Mouse (Mus musculus) spleen, embryonic (tissue): Measurements from ENCODE around the gene Pbx4.

Experiments used
- CTCF ChIA-PET: fragments of 350-600 bp; sonication (Branson Sonifier 250); formaldehyde crosslinking; loops from one replicate; lab custom pipeline; 2022; lab: Charles Lee

Pbx4 gene

DNA sequence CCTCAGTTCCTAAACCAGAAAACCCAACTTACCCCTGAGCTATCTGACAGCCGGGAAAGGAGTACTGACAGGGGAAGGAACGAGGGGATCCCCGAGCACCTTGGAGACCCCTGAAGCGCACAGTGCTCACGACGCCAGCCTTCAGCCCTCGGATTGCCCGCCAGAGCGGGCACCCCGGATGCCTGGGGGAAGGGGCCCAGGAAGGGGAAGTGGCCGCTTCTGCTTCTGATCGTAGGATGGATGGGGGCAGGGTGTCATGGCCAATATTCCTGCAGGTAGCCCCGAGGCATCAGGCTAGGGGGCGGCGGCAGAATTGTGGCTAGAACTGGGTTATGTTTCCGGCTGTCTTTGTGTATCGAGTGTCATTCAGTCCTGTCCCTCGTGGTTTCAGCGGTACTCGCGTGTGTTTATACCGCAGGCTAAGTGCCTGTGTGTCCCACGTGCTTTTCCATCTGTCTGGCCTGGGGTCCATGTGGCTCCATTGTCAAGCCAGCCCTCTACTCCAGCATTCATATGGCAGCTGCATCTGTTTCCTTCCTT is 23.4 kb upstream of the Pbx4 start:
- CTCF ChIA-PET: interaction anchor here (0.6 to 1.2 kb wide), 3 partner anchors 10 to 94 kb away, joined by 3 read pairs; partner anchors contain the start of gene Gm20422

DNA sequence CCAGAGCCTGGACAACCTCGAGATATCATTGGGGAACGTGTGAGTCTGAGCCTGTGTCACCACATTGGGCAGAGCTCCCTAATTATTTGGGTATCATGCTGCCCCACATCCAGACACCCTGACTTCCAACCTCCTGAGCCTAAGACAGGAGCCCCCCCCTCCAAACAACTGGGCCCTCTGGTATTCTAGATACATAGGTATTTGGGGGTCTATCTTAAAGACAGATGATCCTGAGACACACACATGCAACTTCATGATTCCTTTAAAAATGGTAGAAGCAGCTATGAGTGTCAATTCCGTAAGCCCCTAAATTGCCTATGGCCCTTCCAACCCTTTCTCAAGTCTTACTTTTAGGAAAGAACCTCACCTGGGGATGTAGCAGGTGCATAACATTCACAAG is 22.5 kb upstream of the Pbx4 start:
- CTCF ChIA-PET: interaction anchor here (0.5 to 1.2 kb wide), 3 partner anchors 52 to 95 kb away, joined by 3 read pairs; no protein-coding TSS in a partner anchor

DNA sequence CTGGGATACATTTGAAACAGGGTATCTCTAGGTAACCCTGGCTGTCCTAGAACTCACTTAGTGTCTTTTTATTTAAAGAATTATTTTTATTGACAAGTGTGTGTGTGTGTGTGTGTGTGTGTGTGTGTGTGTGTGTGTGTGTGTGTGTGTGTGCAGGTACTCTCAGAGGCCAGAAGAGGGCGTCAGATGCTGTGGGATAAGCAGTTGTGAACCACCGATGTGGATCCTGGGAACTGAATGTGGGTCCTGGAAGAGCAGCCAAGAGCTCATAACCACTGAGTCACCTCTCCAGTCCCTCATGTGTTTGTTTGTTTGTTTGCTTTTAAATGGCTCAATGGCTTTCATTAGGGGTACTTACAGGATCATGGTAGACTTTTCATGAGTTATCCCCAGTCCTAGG is 17.4 kb upstream of the Pbx4 start:
- CTCF ChIA-PET: no interaction called here

DNA sequence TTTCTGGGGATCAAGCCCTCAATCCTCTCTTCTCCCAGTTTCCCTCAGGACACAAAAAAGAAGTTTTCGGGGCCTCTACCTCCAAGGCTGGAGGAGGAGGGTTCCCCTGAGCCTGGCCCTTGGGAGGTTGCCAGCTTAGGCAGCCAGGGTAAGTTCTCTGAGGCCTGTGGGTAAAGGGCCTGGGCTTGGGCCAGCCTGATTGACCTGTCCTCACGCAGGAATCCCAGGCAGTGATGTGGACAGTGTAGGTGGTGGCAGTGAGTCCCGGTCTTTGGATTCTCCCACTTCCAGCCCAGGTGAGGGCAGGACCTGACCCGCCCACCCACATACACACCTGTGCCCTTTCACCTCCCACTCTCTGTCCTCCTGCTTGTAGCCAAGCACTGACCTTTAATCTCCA is 16.9 kb upstream of the Pbx4 start:
- CTCF ChIA-PET: no interaction called here

DNA sequence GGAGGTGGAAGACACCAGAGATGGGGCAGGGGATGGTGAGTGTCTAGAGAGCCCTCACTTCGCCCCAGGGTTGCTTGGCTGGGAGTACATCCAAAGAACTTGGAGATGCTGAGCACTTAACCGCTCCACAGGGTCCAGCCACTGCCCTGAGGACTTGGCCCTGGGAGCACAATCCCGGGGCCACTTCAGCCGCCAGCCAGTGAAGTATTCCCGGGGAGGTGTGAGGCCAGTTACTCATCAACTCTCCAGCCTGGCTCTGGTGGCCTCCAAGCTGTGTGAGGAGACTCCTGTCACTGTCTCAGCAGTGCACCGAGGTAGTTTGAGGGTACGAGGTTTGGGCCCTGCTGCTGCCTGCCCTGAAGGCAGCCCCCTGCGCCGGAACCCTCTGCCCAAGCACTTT is 11.8 kb upstream of the Pbx4 start:
- CTCF ChIA-PET: interaction anchor here (0.5 kb wide), 1 partner anchor 683 kb away, joined by 7 read pairs; no protein-coding TSS in a partner anchor

DNA sequence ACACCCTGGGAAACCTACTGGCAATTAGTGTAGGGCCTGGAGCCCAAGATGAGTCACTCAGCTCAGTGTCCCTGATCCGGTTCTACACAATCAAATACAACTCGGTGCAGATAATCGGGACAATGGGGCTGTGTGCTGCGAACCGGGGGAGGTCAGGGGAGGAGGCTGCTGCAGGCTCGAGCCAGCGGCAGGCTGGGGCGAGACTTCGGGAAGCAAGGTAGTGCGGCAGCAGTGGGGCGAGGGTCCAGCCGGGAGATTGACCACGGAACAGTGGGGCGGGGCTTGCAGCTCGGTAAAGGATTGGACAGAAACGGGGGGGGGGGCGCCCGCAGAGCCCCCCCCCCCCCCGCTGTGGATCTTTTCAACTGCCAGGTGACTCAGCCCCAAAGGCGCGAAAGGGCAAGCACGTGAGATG is 10.3 kb upstream of the Pbx4 start:
- CTCF ChIA-PET: no interaction called here

DNA sequence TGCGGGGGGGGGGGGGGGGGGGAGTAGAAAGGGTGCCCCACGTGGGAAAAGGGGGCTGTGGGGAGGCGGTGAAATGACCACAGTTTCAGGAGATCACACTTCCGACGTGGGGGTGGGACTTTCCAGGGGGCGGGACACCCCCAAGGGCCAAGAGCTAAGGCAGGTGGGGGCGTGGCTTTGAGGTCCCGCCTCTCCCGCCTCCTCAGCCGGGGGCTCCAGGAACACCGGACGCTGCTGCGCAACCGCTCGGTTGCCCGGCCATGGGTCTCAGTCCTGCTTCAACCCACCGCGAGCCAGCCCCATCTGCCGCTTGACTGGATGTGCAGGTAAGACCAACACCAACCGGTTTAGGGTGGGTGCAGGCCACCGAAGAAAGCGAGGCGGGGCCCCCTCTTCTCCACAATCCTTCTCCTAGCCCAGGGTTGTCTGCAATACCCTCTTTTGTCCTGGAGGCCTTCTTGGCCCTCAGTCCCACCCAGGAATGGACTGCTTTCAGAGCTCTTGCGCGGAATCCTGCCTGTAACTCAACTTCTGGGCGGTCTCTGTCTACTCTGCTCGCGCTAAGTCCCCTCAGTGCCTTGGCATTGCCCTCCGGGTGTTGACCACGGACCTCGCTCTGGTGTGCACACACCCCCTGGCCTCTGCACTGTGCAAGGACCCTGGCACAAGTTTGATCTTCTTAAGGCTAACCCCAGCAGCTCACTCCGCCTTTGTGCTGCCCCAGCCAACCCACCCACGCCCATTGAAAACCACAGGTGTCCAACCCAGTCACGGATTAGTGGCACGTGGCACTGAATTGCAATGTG is 9.7 kb upstream of the Pbx4 start, which contains the start of gene Lpar2:
TSS of gene Lpar2 (plus strand) at position 44 of the 806 bp plus-strand sequence.
- CTCF ChIA-PET: no interaction called here

DNA sequence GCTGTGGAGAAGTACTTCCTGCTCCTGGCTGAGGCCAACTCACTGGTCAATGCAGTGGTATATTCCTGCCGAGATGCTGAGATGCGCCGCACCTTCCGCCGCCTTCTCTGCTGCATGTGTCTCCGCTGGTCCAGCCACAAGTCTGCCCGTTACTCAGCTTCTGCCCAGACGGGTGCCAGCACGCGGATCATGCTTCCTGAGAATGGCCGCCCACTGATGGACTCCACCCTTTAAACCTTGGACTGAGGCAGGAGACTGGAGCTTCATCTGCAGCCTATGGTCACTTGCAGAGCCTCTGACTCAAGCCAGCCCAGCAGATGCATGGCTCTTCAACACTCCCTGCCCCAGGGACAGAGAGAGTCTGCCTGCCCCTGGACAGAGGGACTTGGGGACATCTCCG is 5.9 kb upstream of the Pbx4 start:
- CTCF ChIA-PET: no interaction called here

DNA sequence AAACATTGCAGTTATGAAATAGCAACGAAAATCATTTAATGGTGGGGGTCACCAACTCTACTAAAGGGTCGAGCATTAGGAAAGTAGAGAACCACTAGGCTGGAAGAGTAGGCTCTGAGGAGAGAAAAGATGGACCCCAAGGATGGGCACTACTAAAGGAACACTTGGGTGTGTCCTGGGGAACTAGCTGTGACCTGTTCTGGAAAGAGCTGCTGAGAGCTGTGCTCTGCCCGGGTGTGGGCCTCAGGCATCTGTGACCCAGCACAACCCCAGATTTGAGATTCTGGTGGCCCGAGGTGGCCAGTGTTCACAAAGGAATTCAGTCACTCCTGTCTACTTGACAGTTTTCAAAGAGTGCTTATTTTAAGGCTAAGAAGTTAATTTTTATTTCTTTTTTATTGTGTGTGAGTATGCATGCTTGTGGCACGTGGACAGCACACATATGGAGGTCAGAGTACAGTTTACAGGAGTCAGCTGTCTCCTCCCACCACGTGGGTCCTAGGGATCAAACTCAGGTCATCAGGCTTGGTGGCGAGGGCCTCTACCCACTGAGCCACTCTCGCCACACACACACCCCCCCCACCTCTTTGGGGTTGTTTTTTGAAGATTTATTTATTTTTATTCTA is 4.9 kb downstream of the Pbx4 start:
- CTCF ChIA-PET: no interaction called here

DNA sequence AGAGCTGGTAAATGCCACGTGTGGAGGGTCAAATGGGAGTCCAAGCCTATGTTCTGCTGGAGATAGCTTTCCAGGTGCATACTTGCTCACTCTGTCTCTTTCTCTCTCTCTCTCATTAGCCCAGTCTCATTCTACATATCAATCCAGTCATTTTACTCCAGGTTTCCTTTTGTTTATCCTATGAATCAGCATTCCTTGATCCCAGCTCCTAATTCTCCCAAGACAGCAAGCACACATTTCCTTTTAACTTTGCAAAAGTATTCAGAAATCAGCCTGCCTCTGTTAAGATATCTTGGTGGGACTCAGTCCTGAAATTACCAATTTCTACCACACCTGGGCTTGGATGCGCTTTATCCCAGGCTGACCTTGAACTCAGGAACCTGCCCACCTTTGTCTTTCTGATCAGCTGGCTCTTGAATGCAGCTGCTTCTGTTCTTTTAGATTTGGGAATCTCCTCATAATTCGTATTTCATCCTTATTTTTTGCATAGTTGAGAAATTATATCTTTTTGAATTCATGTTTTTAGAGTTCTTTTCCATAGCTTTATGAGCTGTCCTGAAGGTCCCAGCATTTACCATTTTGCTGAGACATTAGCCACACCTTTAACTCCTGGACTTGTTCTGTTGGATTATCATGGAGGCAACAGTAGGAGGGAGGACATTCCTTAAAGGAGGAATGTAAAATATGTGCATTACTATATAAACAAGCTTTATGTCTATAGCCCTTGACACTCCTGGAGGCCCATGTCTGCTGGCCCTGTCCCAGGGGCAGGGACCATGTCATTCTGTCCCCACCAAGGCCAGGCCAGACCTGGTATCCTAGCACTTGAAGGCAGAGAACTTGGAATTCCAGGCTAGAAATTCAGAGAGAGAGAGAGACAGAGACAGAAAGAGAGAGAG is 15.1 kb downstream of the Pbx4 start:
- CTCF ChIA-PET: no interaction called here

DNA sequence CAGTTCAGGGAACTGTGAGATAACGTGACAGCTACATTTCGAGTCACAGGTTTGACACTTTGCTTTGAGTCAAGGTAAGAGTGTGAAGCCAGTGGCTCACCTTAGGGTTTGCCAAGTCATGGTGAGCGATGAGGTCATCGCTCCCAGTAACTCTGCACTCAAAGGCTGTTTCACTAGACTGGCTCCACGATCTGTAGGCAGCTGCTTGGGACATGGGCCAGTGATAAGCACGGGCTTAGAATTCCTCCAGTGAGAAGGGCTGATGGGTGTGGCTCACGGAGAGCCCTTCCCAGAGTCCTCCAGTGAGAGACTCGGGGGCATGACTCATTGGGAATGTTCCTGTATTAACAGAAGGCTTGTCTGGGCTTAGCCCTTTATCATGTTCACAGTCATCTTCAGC is 16.7 kb downstream of the Pbx4 start:
- CTCF ChIA-PET: no interaction called here

DNA sequence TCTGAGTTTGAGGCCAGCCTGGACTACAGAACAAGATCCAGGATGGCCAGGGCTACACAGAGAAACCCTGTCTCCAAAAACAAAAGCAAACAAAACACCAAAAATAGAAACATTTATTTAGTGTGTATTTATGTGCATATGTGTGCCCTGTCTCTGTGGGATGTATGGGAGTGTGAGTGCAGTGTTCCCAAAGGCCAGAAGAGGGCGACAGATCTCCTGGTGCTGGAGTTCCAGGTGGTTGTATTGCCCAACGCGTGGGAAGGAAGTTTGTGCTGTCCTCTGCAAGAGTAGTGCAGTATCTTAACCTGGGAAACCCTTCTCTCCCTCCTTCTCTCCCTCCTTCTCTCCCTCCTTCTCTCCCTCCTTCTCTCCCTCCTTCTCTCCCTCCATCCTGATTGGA is 17.6 kb downstream of the Pbx4 start:
- CTCF ChIA-PET: no interaction called here

DNA sequence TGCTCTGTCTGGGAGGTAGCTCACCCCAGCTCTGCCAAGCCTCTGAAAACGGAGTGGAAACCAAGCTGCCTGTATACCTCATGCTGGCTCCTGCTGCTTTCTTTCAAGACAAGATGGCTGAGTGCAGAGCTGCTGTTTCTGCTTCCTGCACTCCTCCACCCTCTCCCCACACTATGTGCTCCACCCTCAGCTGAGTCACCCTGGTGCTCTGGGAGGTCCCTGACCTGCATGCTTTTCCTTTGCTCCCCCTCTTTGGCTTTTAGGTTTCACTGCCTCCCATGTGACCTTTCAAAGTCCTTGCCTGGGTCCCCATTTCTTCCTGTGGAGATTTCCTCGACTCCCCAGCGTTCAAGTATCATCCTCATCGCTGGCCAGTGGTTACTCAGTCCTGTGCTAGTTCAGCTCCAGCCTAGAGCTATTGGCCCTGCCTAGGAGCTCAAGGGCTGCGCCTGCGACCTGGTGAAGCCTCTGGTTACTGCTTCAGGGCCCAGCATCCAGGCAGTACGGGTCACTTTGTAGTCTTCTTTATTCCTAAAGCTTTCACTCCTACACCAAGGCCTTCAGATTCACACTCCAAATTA is 18.7 kb downstream of the Pbx4 start:
- CTCF ChIA-PET: no interaction called here

DNA sequence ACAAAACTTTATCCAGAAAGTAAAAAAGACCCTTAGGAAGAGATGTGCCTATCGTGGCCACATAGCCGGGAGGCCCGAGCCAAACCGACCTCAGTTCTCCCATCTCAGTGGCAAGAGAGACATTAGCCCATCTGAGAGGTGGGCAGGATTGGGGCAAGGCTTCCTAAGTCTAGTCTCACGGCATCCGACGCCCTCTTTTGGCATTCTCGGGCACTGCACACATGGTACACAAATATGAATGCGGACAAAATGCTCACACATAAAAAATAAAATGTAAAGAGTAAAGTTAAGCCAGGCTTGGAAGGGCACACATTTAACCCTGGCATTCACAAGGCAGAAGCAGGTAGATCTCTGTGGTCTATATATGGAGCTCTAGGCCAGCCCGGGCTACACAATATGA is 21.6 kb downstream of the Pbx4 start:
- CTCF ChIA-PET: no interaction called here

DNA sequence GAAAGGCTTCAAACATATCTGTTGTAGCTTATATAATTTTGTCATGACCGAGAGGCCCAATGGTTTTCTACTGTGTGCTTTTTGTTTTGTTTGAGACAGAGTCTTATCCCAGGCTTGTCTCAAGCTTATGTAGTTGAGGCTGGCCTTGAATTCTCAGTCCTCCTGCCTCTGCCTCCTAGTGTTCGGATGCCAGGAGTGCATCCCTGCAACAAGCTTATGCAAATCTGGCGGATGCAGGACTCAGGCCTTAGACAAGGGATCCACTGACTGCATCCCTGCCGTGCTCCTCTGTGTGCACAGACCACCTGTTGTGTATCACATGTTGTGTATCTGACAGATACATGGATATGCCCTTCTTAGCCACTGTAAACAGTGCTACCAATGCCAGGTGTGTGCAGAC is 28.5 kb downstream of the Pbx4 start:
- CTCF ChIA-PET: interaction anchor here (0.6 to 0.7 kb wide), 2 partner anchors 51 to 82 kb away, joined by 3 read pairs; no protein-coding TSS in a partner anchor

DNA sequence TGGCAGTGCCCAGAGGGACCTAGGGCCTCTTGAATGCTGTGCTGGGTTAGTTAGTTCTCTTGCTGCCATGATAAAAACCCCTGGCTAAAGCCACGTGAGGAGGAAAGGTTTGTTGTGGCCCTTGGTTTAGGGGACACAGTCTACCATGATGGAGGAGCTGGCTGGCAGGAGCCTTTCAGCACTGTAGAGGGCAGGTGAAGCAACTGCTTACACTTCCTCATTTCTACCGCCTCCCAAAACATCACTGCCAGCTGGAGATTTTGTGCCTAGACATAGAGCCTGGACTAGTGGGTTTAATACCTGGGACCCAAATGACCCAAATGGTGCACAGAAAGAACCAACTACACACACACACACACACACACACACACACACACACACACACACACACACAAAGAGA is 29.0 kb downstream of the Pbx4 start:
- CTCF ChIA-PET: interaction anchor here (0.7 kb wide), 1 partner anchor 51 kb away, joined by 3 read pairs; no protein-coding TSS in a partner anchor

DNA sequence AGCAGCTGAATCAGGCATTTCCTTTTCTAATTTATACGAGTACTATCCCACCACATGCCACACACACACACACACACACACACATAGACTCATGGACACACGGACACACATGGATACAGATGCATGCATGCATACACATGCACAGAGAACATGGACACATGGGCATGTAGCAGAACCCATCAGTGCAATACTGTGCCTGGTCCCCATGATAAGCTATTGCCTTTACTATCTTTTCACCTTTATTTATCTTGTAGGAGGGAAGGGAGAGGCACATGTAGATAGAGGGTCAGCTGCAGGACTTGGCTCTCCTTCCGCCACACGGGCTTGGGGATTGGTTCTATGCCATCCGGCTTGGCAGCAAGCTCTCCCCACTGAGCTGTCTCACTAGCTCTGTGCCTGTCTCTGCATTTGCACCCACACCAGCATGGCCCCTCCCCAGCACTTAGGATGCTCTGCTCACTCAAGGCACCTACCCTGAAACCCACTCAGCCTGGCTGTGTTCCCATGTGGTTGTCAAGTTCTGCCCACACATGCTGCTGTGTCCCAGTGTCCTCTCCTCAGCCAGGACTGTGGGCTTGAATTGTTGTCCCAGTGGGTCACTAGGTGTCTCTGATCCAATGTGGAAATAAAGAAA is 31.2 kb downstream of the Pbx4 start:
- CTCF ChIA-PET: no interaction called here

DNA sequence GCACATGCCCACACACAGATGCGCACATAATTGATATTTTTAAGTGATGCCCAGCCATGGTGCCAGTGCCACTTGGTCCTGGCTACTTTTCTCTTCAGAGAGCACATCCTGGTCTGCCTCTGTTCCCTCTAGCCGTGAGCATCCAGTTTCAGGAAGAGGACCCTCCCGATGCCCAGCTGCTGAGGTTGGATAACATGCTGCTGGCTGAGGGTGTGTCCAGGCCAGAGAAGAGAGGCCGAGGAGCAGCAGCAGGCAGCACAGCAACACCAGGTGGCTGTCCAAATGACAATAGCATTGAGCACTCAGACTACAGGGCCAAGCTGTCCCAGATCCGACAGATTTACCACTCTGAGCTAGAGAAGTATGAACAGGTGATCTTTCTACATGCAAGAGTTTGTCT is 31.9 kb downstream of the Pbx4 start:
- CTCF ChIA-PET: no interaction called here

DNA sequence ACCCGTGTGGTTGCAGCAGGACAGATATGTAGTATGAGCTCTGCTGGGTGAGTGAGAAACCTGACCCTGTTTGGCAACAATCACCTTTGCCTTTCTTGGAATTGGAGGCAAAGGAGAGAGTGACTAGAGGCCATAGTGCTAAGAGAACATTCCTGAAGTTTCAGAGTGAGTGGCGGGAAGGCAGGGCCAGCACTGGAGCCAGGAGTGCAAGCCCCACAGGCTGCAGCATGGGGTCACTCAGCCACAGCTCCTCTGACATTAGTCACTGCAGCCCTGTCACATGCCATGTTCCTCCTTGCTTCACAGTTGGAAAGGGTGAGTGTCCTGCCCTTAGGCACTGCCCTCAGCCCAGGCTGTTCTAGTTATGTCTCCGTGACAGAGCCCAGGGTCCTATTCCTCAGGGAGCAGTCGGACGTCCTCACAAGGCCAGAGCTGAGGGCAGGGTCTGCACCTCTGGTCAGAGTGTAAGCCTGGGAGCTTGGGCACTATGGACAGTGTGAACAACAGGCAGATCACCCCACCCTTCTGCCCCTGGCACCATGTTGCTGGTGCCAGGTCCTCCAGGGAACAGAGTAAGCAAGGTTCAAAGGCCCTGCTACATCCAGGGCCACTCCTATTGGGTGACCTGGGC is 35.5 kb downstream of the Pbx4 start:
- CTCF ChIA-PET: interaction anchor here (0.5 kb wide), 1 partner anchor 903 kb away, joined by 6 read pairs; no protein-coding TSS in a partner anchor
